Mouse (Mus musculus) large intestine, adult 2 months (tissue): Measurements from ENCODE around the gene Ccdc169. TPM values are rescaled to one million over a fixed set of nuclear protein-coding genes. Genes with fewer than 3 reads are reported as not detected.

Experiments
- DNase-seq: peaks from one replicate; pipeline ENCODE4 v3.0.0-alpha.2; 2012; ENCODE audit warnings: low read depth, low spot score
- WGBS: fragments of 180-500 bp; shearing (Covaris S2); methylation state at CpG from one replicate; pipeline ENCODE4 v1.1.7; 2018; 5-methylcytosine and 5-hydroxymethylcytosine counted together
- polyA plus RNA-seq: library from polyadenylated mRNA; depleted of rRNA; stranded (reverse); fragments of >200 nt; gene quantifications from 2 replicates; pipeline ENCODE4 v1.2.3, GENCODE M21; 2012; rRNA removed

Gene Ccdc169
- polyA plus RNA-seq: not detected in 2 replicates

GRCm38 (mm10) chr3:55137039-55137438 lies at the start of gene Ccdc169:
Gene Ccdc169 (plus strand): TSS chr3:55137339.
- no peak for DNase-seq

GRCm38 (mm10) chr3:55087360-55087759 lies 49.8 kb upstream of the Ccdc169 start:
- WGBS: 59% methylated on average over 4 of the region's 4 CpGs

GRCm38 (mm10) chr3:55088359-55088758 lies 48.8 kb upstream of the Ccdc169 start:
- no peak for DNase-seq
- 31% methylated on average over 4 of the region's 4 CpGs for WGBS

More at GRCm38 (mm10) chr3:55087360-55087759, 49.8 kb upstream of the Ccdc169 start:
- DNase-seq: no peak

DNA sequence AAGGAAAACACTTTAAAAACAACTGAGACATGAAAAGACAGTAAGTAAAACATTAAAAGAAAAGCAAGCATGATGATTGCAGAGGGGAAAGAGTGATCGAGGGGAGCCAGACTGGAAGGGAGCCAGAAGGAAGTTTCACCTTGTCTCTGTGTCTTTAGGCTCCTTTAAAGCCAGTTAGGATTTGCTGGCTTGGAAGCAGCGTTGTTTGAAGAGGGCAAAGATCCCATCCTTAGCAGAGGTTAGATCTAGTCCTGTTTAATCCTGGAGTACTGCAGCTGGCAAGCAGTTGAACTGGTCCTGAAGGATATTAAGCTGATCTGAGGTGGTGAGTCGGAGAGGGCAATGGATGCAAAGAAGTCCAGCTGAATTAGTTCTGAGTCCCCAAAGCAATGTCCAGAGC lies 48.3 kb upstream of the Ccdc169 start:
- no peak for DNase-seq
- WGBS: 33% methylated on average over 3 of the region's 3 CpGs

DNA sequence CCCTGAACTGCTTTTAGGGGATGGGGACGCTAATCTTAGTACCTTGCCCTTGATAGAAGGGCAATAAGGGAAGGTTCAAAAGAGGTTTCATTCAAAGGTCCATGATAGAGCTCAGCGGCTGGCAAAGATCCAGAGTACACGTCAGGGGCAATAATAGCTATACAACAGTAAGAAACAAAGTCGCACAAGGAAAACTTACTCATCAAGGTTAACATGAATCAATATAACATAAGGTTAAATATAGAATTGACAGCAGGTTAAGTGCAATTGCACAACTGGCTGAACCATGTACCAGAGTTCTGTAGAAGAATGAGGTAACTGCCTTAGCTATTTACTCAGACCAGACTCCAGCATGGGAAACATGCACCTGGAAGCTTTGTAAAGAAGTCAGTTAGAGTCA lies 47.8 kb upstream of the Ccdc169 start:
- peak; percentile 76 for DNase-seq
- WGBS: 31% methylated on average over 4 of the region's 4 CpGs

- 22% methylated on average over 1 of the region's 1 CpGs for WGBS
- no peak for DNase-seq
Observed at GRCm38 (mm10) chr3:55093161-55093560, 44.0 kb upstream of the Ccdc169 start.

- DNase-seq: no peak
- 39% methylated on average over 8 of the region's 8 CpGs for WGBS
Observed at GRCm38 (mm10) chr3:55095968-55096654, 41.0 kb upstream of the Ccdc169 start.

DNA sequence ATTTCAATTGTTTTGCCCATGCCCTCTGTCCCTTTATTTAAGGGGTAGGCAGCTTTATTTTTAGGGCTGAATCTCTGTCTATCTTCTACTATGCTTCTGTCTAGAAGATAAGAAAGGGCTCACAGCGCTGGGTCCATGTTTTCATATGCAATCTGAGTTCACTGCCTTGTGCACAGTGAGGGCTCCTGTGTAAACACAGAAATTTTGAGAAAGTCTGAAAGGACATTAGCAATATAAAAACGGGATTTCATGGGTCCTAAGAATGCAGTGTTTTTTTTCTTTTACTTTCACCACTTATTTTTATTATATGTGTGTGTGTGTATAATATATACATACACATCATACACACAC lies 40.5 kb upstream of the Ccdc169 start:
- WGBS: 37% methylated on average over 2 of the region's 2 CpGs
- DNase-seq: no peak

DNA sequence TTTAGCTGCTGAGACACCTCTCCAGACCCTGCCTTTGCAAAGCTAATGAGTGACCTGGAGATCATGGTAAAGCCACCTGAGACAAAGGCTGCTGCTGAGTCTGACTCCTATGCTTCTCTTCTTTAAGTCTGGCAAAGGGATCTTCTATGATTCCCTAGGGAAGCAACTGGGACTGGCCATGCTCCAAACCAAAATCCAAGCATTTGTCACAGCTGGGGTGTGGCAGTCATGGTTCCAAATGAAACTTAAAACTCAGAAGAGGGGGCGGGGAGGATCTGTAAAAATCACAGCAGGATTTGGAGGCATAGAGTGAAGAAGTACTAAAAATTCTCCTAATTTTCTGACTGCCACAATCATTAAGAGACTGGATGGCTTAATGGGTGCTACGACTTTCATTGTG lies 40.0 kb upstream of the Ccdc169 start:
- WGBS: 76% methylated on average over 2 of the region's 2 CpGs
- DNase-seq: no peak

- no peak for DNase-seq
Observed at GRCm38 (mm10) chr3:55098014-55098413, 39.1 kb upstream of the Ccdc169 start.

DNA sequence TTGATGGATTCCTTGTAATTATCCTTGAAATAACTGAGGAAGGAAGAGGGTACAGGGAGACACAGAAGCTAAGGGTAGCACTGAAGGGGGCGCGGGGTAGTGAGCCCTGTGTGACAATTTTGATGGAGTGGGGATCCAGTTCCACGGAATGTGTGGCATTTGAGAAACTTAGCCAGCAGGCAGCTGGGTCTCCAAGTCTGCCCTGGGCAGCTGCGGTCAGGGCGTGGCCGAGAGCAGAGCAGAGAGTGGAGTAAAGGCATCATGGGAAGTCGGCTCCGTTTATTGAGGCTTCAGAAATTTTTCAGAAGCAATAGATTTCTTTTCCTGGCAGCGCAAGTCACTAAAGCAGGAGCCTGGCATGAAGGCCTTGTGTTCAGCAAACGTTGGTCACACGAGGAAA lies 38.1 kb upstream of the Ccdc169 start:
- WGBS: 40% methylated on average over 11 of the region's 11 CpGs
- no peak for DNase-seq

More at GRCm38 (mm10) chr3:55098014-55098413, 39.1 kb upstream of the Ccdc169 start:
- WGBS: 90% methylated on average over 2 of the region's 2 CpGs

DNA sequence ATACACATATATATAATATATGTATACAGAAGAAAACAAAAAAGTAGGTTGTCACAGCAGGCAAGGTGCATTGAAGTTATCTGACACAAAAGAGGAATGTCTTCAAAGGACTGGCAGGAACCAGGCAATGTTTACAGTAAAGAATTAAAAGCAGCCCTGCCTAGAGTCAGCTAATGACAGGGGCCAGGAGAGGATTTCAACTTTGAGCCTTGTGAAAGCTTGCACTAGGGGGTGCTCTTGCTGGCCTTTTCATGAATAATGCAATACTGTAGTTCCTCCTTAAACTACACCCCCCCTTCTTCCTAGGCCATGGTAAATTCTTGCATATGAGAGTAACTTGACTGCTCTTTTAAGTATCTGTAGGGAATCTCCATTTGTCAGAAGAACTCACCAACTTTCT lies 36.0 kb upstream of the Ccdc169 start:
- no peak for DNase-seq

DNA sequence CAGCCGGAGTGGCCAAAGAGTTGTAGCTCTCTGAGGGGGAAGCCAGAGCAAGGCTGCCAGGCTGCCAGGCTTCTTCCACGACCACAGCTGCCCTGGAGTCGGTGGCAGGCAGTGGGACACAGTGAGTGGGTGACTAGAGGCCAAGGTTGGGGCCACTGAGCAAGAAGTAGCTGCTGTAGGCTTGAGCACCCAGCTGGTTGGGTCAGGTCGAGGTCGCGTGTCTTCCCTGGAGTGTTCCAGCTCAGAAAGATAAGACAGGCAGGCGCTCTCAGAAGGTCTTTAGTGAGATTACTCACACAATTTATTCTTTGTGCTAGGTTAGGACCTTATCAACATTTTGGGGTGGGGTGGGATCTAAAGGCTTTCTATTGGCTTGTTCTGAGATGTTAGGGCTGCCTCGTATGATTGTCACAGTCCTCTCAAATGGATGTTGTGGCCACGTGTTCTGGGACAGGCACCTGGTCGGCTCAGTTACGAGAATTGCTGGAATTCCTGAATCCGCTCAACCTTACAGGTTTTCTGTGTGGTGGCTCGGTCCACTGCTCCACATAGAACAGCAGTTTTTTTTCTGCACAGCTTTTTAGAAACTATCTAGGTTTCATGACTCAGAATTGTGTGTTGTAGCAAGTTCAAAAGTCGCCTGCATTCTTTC lies 31.6 kb upstream of the Ccdc169 start:
- WGBS: 77% methylated on average over 14 of the region's 14 CpGs
- DNase-seq: no peak

DNA sequence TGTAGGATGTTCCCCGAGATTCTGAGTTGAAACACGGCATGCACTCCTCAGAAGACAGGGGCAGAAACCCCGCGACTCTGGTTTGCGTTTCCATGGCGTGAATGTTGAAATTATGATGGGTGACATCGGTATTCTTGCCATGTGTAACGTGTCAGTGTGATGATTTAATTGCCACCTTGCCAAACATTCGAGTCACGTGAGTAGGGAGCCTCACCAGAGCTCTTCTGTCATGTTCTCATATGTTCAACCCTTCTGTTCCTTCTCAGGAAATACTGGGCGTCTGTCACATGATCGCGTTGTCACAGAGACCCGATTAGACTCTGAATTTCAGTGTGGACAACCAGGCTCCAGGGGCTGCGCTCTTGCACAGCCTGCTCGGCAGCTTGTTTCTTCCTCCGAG lies 31.1 kb upstream of the Ccdc169 start:
- DNase-seq: no peak
- 86% methylated on average over 17 of the region's 17 CpGs for WGBS

DNA sequence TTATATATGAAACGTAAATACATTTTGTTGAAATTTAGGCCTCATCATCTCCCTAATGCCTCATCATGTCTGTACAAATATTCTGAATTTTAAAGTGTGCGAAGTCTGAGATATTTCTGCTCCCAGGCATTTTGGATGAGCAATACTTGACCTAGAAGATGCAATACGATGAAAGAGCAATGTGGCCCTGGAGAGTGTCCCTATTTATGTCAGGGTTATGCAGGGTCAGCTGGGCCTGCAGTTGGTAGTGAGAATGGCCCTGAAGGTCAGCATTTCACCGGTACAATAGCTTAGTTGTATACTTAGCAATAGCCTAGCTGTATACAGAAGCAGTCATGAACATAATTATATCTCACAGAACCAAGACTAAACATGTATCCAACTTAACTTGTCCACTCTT lies 28.0 kb upstream of the Ccdc169 start:
- 83% methylated on average over 4 of the region's 4 CpGs for WGBS
- DNase-seq: no peak

GRCm38 (mm10) chr3:55111935-55112709 lies 25.0 kb upstream of the Ccdc169 start, which contains the start of gene Spg20:
Gene Spg20 (plus strand): TSS chr3:55112108.
- 1% methylated on average over 58 of the region's 58 CpGs for WGBS

DNA sequence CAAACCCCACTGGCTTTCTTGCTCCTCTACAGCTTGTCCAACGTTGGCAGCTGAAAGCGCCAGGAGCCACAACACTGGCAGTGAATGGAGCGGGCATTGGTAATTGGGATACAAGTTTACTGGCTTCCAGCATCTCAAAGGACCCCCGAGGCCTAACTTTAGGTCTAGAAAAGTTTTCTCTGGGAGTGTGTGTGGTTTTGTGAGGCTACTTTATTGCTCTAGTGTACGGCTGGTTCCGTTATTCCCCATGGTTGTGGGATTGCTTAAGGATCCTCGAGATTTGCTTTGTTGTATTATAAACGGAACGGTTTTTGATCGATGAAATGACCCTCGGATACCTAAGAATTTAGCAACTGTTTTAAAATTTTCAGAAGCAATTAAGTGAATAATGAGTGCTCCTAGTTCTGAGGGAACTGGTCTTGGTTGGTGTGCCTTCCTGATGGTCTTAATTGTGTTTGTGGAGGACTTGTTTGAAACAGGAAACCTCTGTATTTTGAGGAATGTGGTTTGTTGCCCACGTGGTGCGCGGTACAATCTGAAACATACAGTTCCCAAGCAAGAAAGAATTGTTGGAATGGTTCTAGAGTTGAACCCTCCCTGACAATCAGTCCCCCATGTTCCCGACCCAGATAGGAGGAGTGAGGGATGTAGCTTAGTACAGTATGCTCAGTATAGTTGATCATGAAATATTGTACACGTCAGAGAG lies 24.3 kb upstream of the Ccdc169 start:
- WGBS: 32% methylated on average over 16 of the region's 16 CpGs
- DNase-seq: no peak

More at GRCm38 (mm10) chr3:55111935-55112709, 25.0 kb upstream of the Ccdc169 start, which contains the start of gene Spg20:
- peak; percentile 83 for DNase-seq

DNA sequence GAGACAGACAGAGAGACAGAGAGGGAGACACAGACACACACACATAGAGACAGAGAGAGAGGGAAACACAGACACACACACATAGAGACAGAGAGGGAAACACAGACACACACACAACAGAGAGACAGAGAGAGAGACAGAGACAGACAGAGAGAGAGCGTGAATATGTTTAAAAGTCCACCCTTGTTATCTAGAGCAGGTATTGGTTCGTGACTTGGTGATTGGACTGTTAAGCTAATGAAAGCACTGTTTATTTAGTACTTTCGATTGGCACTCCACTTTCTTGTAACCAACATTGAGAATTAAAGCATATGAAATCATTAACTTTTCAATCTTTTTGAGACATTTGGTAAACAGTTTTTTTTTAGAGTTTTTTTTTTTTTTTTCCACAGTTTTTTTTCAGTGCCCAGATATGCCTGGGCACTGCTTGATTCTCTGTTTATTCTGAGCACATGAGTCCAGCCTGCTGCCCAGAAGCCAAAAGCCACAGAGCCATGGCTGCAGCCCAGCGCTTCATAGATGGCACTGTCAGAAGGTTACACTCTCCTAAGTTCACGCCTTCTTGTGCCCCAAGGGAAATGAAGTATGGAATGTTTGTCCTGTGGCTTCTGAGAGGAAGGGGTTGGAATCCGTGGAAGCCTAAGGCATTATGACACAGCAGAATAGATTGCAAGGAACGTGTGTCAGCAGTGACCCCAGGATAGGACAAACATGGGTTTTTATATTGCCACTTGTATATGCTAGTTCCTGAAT lies 22.6 kb upstream of the Ccdc169 start:
- 62% methylated on average over 7 of the region's 7 CpGs for WGBS
- DNase-seq: no peak

DNA sequence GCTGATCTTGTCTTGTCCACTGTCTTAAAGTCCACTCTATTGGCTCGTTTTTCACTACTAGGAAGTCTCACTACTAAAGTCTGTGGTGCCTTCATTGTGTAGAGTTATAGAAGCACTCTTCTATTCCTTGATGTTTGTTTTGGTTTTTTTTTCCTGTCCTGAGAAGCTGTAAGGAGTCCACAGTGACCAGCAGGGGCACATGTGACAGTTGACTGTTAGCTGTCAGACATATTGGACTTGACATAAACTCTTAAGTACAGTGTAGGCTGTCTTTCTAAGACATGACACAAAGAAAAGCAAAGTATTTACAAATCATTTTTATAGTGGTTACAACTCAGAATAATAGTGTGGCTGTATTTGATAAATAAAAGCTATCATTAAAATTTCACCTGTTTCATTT lies 22.1 kb upstream of the Ccdc169 start:
- DNase-seq: no peak
- WGBS: 52% methylated on average over 1 of the region's 1 CpGs
